Mouse (Mus musculus) MEL (cell line): ENCODE results near the gene Ift88.

Experiments used
- CTCF ChIP-seq, 3 experiments: IDR thresholded peaks in 2 of 3; conservative IDR thresholded peaks in 1 of 3; 2 replicates each; pipeline ENCODE4 v1.5.1; 2011 to 2012; ENCODE audit warnings: low read length in 3 of 3, low read depth in 2 of 3, mild to moderate bottlenecking in 2 of 3, improper control_type of control experiment in 1 of 3, inconsistent platforms in 1 of 3, mixed read lengths in 1 of 3, moderate library complexity in 1 of 3; ENCODE audit not compliant: control insufficient read depth in 1 of 3, insufficient read depth in 1 of 3, poor library complexity in 1 of 3, severe bottlenecking in 1 of 3
- POLR2A ChIP-seq, 2 experiments: IDR thresholded peaks; 2 replicates each; pipeline ENCODE4 v1.6.1; 2011 to 2012; ENCODE audit warnings: low read length in 2 of 2, mild to moderate bottlenecking in 2 of 2, control low read depth in 1 of 2, improper control_type of control experiment in 1 of 2, low read depth in 1 of 2, moderate library complexity in 1 of 2; ENCODE audit not compliant: control insufficient read depth in 1 of 2, insufficient read depth in 1 of 2, poor library complexity in 1 of 2
- POLR2AphosphoS2 ChIP-seq: IDR thresholded peaks from 2 replicates; pipeline ENCODE4 v1.6.1; 2011; ENCODE audit warnings: low read length, improper control_type of control experiment
- ZNF384 ChIP-seq: IDR thresholded peaks from 2 replicates; pipeline ENCODE4 v1.6.1; 2012; ENCODE audit warnings: low read depth, mild to moderate bottlenecking, inconsistent platforms, low read length, improper control_type of control experiment

- TF ChIP-seq POLR2AphosphoS2 (no peak), CTCF (IDR thresholded peaks at IDR 0.05 in 2 of 3, conservative IDR thresholded peaks at IDR 0.05 in 1 of 3; ENCODE audit: control insufficient read depth in 1 of 3, insufficient read depth in 1 of 3, low read depth in 2 of 3, low read length in 3 of 3, poor library complexity in 1 of 3, severe bottlenecking in 1 of 3) (no peak), POLR2A (IDR thresholded peaks at IDR 0.05; ENCODE audit: control insufficient read depth in 1 of 2, insufficient read depth in 1 of 2, low read depth in 1 of 2, low read length in 2 of 2, poor library complexity in 1 of 2) (no peak), ZNF384 (no peak)
These were observed 122.3 kb downstream of the Ift88 start for GRCm38 (mm10) chr14:57546131-57546530.
